Mouse (Mus musculus): ENCODE measurements at regions not wholly inside any gene's neighbourhood (a gene's known extent, or its start where the extent isn't known, plus 50 kb on each side); places are given as distances from the start of the nearest gene placed in this dataset.

DNA sequence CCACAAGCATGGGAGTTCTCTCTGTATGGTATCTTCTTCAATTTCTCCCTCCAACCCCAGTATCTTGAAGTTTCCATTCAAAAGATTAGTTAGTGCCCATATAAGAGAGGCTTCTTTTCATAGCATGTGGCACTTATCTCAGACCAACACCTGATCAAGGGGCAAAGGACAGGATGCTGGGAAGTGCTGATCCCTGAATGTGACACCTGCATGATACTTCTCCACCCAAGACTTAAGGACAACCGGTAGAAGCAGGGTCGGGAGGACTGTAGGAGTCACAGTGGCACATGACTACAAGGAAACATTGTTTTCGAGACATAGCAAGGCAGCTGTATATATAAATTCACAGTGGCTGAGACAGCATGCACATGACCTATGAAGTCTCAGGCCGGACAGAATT is 227.6 kb upstream of the Cwc22 start:
- H3K9me3 ChIP-seq (ENCODE audit: control insufficient read depth, insufficient read depth, low read depth, low read length): no peaks in the 10 kb centered on the region
- in situ Hi-C loops (cut with MboI; ENCODE audit: low sequenced_read_pairs in 2 of 2, unreplicated experiment in 2 of 2): no loop called here

DNA sequence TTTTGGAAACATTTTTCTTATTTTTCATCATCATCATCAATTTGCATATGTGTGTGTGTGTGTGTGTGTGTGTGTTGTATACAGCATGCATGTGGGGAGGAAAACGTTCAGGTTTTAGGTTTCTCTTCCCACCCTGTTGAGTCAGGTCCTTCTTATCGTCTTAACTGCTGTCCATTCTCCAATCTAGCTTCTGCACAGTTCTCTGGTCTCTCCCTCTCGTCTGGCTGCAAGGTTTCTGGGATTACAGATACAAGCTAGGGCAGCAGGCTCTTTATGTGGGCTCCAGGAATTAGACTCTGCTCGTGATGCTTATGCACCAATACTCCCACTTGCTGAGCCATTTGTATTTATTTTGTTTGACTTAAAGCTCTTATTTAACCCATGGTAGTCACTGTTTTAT is 226.6 kb upstream of the Cwc22 start:
- no peaks in the 10 kb centered on the region for H3K4me1 ChIP-seq (ENCODE audit: control insufficient read depth in 2 of 2, insufficient read depth in 2 of 2, low read length in 2 of 2, poor library complexity in 1 of 2)
- H3K9me3 ChIP-seq (ENCODE audit: control insufficient read depth, insufficient read depth, low read depth, low read length): no peaks in the 10 kb centered on the region
- no peak for DNase-seq (ENCODE audit: low read depth, low spot score)
- H3K9ac ChIP-seq (ENCODE audit: insufficient read depth, low read depth, low read length, poor library complexity, severe bottlenecking): no peak overlapping the region
- H3K4me3 ChIP-seq (ENCODE audit: insufficient read depth in 1 of 2, low read depth in 1 of 2, low read length in 2 of 2, poor library complexity in 1 of 2, severe bottlenecking in 1 of 2): no peak overlapping the region
- no peak overlapping the region for H3K27ac ChIP-seq (ENCODE audit: insufficient read depth, low read depth, low read length, poor library complexity, severe bottlenecking)
- in situ Hi-C loops (cut with MboI; ENCODE audit: low sequenced_read_pairs in 2 of 2, unreplicated experiment in 2 of 2): no loop called here
- no peaks in the 10 kb centered on the region for H3K36me3 ChIP-seq (ENCODE audit: control insufficient read depth, insufficient read depth, low read length, poor library complexity, severe bottlenecking)
- no peak for TF ChIP-seq HCFC1 (IDR thresholded peaks at IDR 0.05; ENCODE audit: borderline replicate concordance, insufficient read depth, low read length)
- TF ChIP-seq ZC3H11A (IDR thresholded peaks at IDR 0.05; ENCODE audit: borderline replicate concordance, low read depth, low read length): no peak
- no peak for TF ChIP-seq ZNF384 (IDR thresholded peaks at IDR 0.05; ENCODE audit: low read depth, low read length)
- TF ChIP-seq MAFK (IDR thresholded peaks at IDR 0.05; ENCODE audit: insufficient read depth, low read depth, low read length): no peak
- no peak for TF ChIP-seq CHD2 (IDR thresholded peaks at IDR 0.05; ENCODE audit: low read depth, low read length)

More for the DNA sequence above, 227.6 kb upstream of the Cwc22 start:
- no peak for DNase-seq (ENCODE audit: low read depth, low spot score)
- Histone ChIP-seq H3K27ac (ENCODE audit: insufficient read depth, low read depth, low read length, poor library complexity, severe bottlenecking) (no peak overlapping the region), H3K36me3 (ENCODE audit: control insufficient read depth, insufficient read depth, low read length, poor library complexity, severe bottlenecking) (no peaks in the 10 kb centered on the region), H3K4me3 (ENCODE audit: insufficient read depth in 1 of 2, low read depth in 1 of 2, low read length in 2 of 2, poor library complexity in 1 of 2, severe bottlenecking in 1 of 2) (no peak overlapping the region), H3K9ac (ENCODE audit: insufficient read depth, low read depth, low read length, poor library complexity, severe bottlenecking) (no peak overlapping the region), H3K4me1 (ENCODE audit: control insufficient read depth in 2 of 2, insufficient read depth in 2 of 2, low read length in 2 of 2, poor library complexity in 1 of 2) (no peaks in the 10 kb centered on the region)
- no peak for TF ChIP-seq ZC3H11A (IDR thresholded peaks at IDR 0.05; ENCODE audit: borderline replicate concordance, low read depth, low read length)
- TF ChIP-seq MAFK (IDR thresholded peaks at IDR 0.05; ENCODE audit: insufficient read depth, low read depth, low read length): no peak
- TF ChIP-seq ZNF384 (IDR thresholded peaks at IDR 0.05; ENCODE audit: low read depth, low read length): no peak
- TF ChIP-seq HCFC1 (IDR thresholded peaks at IDR 0.05; ENCODE audit: borderline replicate concordance, insufficient read depth, low read length): no peak
- no peak for TF ChIP-seq CHD2 (IDR thresholded peaks at IDR 0.05; ENCODE audit: low read depth, low read length)

- no peak overlapping the region for H3K27ac ChIP-seq (ENCODE audit: insufficient read depth, low read depth, low read length, poor library complexity, severe bottlenecking)
- no peak overlapping the region for H3K9ac ChIP-seq (ENCODE audit: insufficient read depth, low read depth, low read length, poor library complexity, severe bottlenecking)
- in situ Hi-C loops (cut with MboI; ENCODE audit: low sequenced_read_pairs in 2 of 2, unreplicated experiment in 2 of 2): no loop called here
- H3K4me1 ChIP-seq (ENCODE audit: control insufficient read depth in 2 of 2, insufficient read depth in 2 of 2, low read length in 2 of 2, poor library complexity in 1 of 2): no peaks in the 10 kb centered on the region
- no peaks in the 10 kb centered on the region for H3K9me3 ChIP-seq (ENCODE audit: control insufficient read depth, insufficient read depth, low read depth, low read length)
- no peak for TF ChIP-seq ZNF384 (IDR thresholded peaks at IDR 0.05; ENCODE audit: low read depth, low read length)
- no peak for TF ChIP-seq ZC3H11A (IDR thresholded peaks at IDR 0.05; ENCODE audit: borderline replicate concordance, low read depth, low read length)
- no peak for TF ChIP-seq MAFK (IDR thresholded peaks at IDR 0.05; ENCODE audit: insufficient read depth, low read depth, low read length)
- no peak for TF ChIP-seq HCFC1 (IDR thresholded peaks at IDR 0.05; ENCODE audit: borderline replicate concordance, insufficient read depth, low read length)
- no peak for TF ChIP-seq CHD2 (IDR thresholded peaks at IDR 0.05; ENCODE audit: low read depth, low read length)
- no peak overlapping the region for H3K4me3 ChIP-seq (ENCODE audit: insufficient read depth in 1 of 2, low read depth in 1 of 2, low read length in 2 of 2, poor library complexity in 1 of 2, severe bottlenecking in 1 of 2)
- H3K36me3 ChIP-seq (ENCODE audit: control insufficient read depth, insufficient read depth, low read length, poor library complexity, severe bottlenecking): no peaks in the 10 kb centered on the region
- no peak for DNase-seq (ENCODE audit: low read depth, low spot score)
Observed at GRCm38 (mm10) chr2:78170162-78170747, 224.1 kb upstream of the Cwc22 start.

DNA sequence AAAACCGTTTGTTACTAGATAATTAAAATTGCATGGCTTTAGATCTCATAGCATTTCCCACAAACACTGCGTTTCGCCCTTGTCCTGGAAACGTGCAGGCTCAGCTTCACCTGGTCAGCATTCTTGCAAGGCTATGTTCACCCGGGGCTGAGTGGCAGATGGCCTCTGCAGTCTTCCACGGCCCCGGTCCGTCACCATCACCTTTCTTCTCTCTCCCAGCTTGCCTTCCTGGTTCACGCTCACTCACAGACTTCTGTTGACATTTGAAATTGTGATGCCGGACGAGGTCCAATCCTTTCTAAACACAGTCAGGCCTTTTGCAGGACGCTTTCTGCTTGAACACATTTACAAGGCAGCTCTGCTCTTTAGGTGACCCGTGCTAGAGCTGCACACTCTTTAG is 219.3 kb upstream of the Cwc22 start:
- Histone ChIP-seq H3K27ac (ENCODE audit: insufficient read depth, low read depth, low read length, poor library complexity, severe bottlenecking) (no peak overlapping the region), H3K4me3 (ENCODE audit: insufficient read depth in 1 of 2, low read depth in 1 of 2, low read length in 2 of 2, poor library complexity in 1 of 2, severe bottlenecking in 1 of 2) (no peak overlapping the region), H3K9me3 (ENCODE audit: control insufficient read depth, insufficient read depth, low read depth, low read length) (no peaks in the 10 kb centered on the region), H3K4me1 (ENCODE audit: control insufficient read depth in 2 of 2, insufficient read depth in 2 of 2, low read length in 2 of 2, poor library complexity in 1 of 2) (no peaks in the 10 kb centered on the region), H3K36me3 (ENCODE audit: control insufficient read depth, insufficient read depth, low read length, poor library complexity, severe bottlenecking) (no peaks in the 10 kb centered on the region), H3K9ac (ENCODE audit: insufficient read depth, low read depth, low read length, poor library complexity, severe bottlenecking) (no peak overlapping the region)
- TF ChIP-seq ZC3H11A (IDR thresholded peaks at IDR 0.05; ENCODE audit: borderline replicate concordance, low read depth, low read length): no peak
- no peak for TF ChIP-seq HCFC1 (IDR thresholded peaks at IDR 0.05; ENCODE audit: borderline replicate concordance, insufficient read depth, low read length)
- TF ChIP-seq ZNF384 (IDR thresholded peaks at IDR 0.05; ENCODE audit: low read depth, low read length): no peak
- TF ChIP-seq CHD2 (IDR thresholded peaks at IDR 0.05; ENCODE audit: low read depth, low read length): no peak
- DNase-seq (ENCODE audit: low read depth, low spot score): no peak
- in situ Hi-C loops (cut with MboI; ENCODE audit: low sequenced_read_pairs in 2 of 2, unreplicated experiment in 2 of 2): no loop called here
